Mouse (Mus musculus) layer of hippocampus, adult 18-20 months (tissue): ENCODE measurements around the gene Nphs2. TPM values are rescaled to one million over a fixed set of nuclear protein-coding genes. Genes with fewer than 3 reads are reported as not detected.
A peak's percentile ranks its signal among the peaks of the same experiment; 100 is the strongest.
"Not testable (repeated sequence)": the region's sequence is repeated elsewhere in the genome, so short reads cannot be mapped to it uniquely, and the experiment has no call there.

Experiments used
- DNase-seq, 2 experiments: peaks; one replicate each; pipeline ENCODE4 v3.0.0; 2022; ENCODE audit warnings: low spot score in 2 of 2
- long read RNA-seq: library from polyadenylated mRNA; stranded (forward); transcript quantifications from one replicate; pipeline ENCODE4 v2.0.0, GENCODE M21; 2021
- total RNA-seq, 2 experiments: library from RNA; stranded (reverse); gene quantifications; 2 replicates each; pipeline ENCODE4 v1.2.3; 2021

Gene Nphs2
- under 1 TPM in 1 of 2 experiments, not detected in 1; 0.13 TPM for total RNA-seq
- long read RNA-seq, result 0 reads

DNA sequence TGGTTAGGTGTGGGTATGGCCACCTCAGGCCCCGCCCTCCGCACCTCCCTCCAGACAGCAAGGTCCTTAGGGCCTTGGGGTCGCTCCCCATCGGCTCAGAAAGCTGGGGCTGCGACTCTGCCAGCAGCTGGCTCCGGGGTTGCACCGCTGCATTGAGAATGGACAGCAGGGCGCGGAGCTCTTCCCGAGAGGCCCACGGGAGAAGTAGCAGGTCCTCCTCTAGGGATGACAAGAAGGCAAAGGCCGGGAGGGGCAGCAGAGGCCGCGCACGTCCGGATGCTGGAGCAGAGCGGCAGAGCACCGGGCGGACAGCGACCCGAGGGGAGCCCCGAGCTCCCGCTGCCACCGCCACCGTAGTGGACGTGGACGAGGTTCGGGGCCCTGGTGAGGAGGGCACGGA, at the start of gene Nphs2:
TSS of gene Nphs2 (plus strand) at position 98 of the 400 bp plus-strand sequence.
- DNase-seq, result no peak

DNA sequence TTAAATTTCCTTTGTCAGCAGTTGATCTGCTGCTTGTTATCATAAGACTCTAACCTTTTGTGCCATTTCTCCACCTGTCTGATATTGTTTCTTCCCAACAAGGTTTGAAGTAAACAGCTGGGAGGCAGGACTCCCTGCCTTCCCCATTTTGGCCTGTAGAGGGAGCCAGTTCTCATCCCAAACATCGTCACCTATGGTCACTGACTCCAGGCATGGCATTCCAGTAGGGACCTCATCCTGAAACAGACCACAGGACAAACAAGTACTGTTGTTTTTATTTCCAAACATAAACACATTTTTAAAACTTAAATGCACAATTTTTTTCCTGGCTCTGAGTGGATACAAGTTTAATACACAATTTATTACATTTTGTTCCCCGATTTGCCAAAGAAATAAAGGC, 47.2 kb upstream of the Nphs2 start:
- peak in 1 of 2 experiments; percentile 73 for DNase-seq

DNA sequence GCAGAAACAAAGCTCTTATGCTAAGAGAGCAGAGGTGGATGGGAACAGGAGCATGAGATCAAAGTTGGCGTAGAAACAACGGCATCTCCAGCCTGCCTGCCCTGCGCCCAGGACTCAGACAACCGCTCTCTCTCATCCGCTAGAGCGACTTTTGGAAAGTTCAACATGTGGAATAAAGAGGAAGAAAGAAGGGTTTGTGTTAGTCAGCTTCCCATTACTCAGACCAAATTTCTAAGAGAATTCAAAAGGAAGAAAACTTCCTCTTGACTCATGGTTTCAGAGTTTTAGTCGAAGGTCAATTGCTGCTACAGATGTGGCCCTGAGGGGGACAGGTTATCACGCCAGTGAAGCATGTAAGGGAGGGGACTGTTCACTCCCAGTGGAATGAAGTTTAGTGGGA, 46.6 kb upstream of the Nphs2 start:
- DNase-seq, result no peak

DNA sequence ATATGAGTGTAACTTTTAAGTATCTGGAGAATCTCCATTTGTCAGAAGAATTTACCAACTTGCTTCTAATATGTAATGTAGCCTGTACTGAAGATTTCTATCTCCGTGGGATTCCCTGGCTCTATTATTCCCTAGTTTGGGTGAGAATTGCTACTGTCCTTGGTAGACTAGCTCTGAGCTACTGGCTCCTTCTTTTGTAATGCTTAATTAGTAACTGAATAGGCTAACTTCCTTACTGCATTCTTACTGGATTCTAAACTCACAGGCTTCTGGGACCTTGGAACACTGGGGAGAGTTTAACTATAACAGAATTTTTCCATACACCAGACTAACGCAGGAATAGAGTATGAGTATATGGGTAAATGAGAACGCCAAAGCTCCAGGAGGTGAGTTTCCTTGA, 42.0 kb upstream of the Nphs2 start:
- DNase-seq, result not testable (repeated sequence)

DNA sequence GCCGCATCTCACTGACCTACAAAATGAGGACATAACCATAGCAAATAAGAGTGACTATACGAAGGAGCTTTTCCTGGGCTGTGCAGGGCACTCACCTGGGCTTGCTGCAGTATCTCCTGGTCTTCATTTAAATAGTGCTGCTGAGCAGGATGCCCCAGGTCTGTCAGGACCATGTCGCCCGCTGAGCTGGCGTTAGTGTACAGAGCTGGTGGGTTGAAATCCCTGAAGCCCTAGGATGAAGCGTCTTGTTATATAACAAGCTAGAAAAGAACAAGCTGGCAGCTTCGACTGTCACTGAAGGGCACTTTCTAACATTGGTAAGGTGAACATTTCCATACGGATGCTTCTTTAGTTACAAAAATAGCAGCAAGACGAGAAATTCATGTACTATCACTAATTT, 40.1 kb upstream of the Nphs2 start:
- DNase-seq, result peak in 1 of 2 experiments; percentile 17

DNA sequence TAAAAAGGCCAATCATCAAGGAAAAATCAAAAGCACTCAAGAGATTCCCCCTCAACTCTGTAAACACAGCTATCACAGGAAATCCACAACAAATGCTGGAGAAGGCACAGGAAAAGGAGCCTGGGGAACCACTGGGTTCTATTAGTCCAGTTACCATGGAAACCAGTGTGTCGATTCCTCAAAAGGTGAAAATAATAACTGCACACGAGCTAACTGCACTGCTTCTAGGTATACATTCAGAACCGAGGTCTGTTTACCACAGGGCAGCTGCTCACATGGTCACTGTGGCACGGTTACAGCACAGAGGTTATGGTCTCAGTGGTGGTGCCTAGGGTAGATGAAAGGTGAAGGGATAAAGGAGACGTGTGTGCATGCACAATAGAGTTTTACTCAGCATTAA, 38.9 kb upstream of the Nphs2 start:
- no peak for DNase-seq

DNA sequence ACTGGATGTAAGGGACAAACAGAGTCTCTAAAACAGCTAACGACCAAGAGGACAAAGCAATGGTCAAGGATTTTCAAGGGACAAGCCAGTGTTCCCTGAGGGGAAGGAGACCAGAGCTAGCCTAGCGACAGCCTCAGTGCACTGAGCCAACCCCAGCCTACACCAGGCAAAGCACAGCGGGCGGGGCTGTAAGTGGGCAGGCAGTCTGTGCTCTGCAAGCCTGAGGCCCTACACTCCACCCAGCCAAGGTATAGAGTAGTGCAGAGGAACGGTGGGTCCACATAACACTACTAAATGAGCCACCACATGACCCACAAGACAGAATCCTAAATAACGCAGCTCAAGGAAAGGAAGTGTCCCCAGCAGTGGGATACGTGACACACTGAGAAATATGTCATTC, 36.9 kb upstream of the Nphs2 start:
- DNase-seq, result no peak

DNA sequence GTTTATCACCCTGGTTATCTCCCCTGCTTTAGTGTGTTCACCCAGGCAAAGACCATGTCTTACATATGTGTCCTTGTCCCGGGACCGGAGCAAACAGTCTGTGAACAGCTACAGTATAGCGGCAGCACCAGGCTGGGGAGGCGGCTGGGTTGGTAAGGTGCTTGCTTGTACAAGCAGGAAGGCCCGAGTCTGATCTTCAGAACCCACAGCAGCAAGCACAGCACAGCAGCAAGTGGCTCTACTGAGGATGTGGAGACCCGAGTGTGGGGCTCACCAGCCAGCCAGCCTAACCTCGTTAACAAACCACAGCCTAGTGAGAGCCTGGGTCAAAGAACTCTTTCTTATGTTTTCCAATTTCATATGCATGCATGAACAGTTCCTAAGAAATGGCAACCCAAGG, 30.4 kb upstream of the Nphs2 start:
- DNase-seq, result no peak

DNA sequence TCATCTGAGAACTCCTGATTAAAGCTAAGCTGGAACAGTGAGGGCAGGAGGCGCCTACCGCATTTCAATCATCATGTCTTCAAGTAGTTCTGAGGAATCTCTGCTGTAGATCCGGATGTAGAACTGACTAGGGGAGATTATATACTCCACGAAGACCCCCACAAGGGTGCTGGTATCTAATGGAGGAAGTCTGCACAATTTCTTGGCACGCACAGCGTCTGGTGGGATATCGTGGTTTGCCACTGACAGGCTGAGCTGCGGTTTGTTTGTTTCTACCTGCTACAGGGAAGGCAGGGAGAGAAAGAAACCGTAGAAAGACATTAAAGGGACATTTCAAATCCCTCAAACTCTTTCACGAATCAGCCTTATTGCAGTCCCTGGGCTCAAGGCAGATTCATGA, 26.3 kb upstream of the Nphs2 start:
- no peak for DNase-seq

DNA sequence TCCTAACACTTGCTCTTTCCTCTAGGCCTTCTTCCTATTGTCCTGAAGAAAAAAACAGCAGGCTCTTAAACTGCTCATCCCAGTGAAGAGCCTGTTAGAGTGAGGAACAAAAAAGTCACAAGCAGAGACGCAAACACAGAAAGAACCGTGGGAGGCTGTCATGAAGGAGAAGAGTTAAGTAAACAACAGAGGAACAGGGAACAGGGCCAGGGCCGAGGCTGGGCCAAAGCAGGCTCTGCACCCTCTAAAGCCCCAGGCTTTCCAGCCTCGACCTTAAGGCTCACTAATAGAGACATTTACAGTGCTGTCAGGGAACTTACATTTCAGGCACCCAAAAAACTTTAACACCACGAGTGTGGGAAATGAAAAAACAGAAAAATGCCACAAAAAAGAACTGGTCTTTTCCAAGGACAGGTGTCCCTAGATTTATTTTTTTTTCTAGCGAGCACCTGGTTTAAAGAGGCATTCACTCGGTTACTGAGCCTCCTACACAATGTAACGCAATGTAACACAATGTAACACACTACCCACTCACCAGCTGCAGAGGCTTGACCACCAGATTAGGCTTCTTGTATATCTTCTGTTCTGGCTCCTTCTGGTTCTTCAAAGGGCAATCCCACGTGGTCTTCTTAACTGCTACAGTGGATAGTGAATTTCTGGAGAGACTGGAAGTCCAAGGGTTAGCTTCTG, 25.5 kb upstream of the Nphs2 start:
- peak in 1 of 2 experiments; percentile 74 for DNase-seq

DNA sequence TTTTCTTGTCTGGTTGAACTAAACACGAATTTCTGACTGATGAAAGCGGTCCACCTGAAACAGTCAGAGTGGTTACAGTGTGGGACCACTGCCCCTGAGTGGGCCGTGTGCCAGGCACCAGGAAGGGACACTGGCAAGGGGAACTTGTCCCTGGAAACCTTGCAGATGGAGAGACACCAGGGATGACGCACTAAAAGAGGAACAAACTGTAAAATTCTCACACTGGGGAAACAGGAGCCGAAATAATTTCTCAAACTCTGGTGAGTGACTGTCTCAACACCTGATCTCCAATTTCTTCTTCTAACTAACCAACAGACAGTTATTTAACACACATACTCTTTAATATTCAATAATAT, 25.0 kb upstream of the Nphs2 start:
- peak in 1 of 2 experiments; percentile 20 for DNase-seq

DNA sequence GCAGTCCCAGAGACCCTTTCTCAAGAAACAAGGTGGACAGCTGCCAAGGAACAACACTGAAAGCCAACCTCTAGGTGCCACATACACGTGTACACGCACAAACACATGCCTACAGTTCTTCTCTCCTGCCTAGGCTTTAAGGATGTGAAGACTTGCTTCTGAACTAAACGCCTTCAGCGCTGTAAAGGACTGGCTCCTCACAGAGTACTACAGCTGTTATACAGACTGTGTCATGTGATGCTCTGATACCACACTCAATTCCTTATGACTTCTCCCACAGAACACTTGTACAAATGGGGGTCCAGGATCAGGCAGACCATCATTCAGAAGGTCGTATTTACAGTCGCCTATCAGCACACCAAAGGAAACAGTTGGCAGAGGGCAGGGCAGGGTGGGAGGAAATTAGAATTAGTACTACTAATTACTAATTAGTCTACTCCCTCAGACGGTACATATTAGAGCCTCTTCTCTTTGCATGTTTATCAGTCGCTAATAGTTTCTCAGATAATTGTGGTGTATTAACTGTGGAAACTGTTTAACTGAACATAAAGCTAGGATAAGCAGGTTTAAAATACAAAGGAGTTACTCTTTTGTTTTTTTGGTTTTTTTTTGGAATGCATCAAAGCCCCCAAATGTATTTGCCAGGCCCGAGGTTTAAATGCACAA, 21.8 kb upstream of the Nphs2 start:
- no peak for DNase-seq

DNA sequence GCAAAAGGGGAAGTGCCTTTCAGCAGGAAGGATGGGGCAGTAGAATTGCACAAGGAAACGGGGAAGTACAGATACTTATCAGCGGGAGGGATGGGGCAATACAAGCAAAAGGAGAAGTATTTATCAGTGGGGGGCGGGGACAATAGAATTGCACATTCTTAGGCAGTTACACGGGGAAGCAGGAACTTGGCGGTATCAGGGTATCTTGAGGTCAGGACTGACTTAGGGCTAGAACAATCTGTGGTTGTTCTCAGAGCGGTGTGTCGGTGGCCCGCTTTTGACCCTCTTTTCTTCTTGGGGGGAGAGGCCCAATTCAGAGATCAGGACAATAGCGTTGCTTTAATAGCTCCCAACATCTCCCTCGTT, 21.3 kb upstream of the Nphs2 start:
- not testable (repeated sequence) for DNase-seq

DNA sequence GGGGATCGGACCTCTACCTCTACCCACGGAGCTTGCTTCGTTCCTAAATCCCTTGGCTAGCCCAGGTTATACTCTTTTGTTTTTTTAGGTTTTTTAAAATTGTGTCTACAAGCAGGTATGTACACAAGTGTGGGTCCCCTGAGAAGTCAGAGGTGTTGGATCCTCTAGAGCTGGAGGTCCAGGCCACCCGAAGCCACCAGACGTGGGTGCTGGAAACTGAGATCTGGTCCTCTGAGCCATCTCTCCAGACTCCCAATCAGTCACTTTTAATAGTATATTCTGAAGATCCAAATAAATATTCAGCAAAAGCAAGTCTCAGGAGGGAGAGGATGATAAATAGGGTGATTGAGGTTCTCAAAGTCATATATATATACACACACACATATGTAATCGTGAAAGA, 20.5 kb upstream of the Nphs2 start:
- no peak for DNase-seq

DNA sequence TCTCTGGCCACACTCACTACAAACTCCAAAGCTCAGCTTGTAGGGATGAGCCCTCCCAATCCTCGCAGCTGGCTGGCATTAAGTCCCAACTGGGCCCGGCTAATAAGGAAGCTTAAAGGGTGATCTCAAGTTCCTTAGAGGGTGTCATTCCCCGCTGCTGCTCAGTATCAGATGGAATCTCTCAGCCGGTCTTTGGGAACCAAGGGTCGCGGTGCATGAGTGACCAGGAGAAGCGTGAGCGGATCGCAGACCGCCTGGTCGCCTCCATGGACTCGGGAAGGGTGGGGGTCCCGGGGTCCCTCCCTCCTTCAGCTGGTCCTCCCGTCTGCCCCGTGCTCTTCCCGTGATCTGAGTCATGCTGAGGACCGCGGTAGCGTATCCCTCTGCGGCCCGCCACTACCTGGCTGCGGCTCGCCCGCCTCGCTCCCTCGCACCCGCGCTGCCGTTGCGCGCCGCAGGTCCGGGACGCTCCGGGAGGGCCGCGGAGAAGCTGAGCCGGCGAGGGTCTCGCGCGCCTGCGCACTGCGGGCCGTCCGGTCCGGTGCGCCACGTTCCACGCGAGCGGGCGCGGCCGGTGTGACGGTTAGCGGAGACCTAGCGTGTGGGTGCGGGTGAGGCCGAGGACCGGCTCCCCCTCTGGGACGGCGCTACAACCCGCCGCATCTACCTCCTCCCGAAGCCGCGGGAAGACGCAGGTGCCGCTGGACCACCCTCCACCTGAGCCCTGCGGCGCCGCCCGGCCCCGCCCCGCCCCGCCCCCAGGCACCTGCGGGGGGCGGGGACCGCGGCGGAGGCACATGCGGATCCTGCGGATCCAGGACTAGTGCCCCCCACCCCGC, 7.4 kb upstream of the Nphs2 start, which contains the start of gene Tdrd5:
TSS of gene Tdrd5 (minus strand) at position 754 of the 839 bp plus-strand sequence.
- peak; percentile 30 to 63 for DNase-seq

DNA sequence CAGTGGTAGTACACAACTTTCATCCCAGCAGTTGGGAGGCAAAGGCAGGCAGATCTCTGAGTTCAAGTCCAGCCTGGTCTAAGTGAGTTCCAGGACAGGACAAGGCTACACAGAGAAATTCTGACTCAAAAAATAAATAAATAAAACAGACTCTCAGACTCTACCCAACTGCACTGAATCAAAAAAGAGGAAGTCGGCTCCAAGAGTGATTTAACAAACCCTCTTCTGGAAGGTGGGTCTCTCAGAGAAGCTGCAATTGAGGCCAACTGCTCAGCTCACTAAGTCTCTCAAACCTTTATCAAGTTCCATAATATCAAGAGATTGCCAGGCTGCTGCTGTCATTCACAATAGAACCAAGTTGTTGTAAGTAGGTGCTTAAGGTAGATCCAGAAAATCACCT, 1.9 kb upstream of the Nphs2 start:
- DNase-seq, result no peak

DNA sequence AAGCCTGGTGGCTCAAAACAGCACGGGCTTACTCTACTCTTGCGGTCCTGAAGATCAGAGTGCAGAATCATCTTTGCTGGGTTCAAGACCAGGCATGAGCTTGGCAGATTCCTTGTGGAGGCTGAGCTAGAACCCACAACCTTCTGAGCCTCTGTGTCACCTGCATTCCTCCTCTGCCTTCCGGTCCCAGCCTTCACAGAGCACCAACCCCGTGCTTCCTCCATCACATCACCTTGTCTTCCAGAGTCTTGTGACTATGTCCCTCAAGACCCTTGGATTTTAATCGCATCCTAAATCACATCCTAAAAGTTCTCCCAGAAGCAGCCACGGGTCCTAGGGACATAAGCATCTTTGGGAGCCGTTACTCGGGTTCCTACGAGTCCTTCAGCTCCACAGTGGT, 12.6 kb downstream of the Nphs2 start:
- DNase-seq, result no peak

DNA sequence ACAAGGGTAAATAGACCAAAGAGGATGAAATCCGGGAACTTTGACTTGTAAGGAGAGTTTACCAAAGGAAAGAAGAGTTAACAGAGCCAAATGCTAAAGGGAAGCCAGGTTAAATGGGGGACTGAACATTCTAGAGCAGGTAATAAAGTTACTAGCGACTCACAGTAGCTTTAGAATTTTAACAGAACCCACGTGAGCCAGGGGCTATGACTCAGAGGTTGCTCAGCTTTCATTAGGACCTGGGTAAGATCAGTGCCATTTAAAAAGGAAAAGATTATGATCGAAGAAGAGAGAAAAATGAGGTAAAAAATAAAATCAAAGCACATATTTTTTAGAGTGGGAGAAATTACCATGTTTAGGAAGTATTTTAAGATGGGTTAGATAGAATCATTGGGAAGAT, 30.3 kb downstream of the Nphs2 start:
- DNase-seq, result no peak

DNA sequence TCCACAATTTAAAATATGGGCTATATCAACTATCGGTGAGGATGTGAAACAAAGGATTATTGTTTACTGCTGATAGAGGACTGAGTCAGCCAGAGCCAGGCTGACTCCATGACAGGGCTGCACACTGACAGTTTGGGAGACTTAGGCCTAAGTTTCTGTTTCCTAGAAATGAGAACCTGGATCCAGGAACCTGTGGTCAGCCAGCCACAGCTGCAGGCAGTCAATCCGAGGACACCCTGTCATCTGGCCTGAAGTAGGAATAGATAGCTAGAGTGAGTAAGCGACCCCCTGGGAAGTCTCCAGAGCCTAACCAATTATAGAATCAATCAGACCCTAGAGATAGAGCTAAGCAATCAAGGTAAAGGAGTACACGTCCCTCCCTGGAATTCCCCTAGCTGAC, 33.9 kb downstream of the Nphs2 start:
- no peak for DNase-seq

DNA sequence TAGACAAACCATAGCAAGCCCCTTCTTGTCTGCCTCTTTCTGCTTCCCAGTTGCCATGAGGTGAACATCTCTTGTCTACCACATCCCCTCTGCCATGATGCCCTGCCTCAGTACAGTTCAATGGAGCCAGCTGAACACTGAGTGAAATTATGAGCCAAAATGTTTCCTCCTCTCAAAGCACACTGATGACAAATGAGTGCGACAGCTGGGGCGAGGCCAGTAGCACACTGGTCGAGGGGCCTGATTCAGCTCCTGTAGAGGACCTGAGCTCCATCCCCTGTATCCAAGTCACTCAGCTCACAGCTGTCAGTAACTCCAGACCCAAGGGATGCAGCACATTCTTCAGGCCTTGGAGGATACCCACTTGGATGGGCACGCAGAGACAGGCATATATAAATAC, 35.1 kb downstream of the Nphs2 start:
- DNase-seq, result no peak

DNA sequence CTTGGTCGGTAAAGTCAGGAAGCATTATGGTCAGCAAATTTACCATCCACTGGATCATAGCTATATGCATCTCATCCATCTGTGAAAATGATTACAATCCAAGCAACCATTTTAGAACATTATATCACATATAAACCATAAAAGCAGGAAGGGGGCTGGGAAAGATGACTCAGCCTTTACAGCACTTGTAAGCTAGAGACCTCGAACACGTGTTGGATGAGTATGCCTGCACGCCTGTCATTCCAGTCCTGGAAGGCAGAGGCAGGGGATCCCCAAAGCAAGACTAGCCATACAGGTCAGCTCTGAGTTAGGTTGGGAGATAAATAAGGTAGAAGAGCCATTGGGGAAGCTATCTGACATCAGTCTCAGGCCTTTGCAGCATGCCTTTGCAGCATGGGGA, 38.5 kb downstream of the Nphs2 start:
- no peak for DNase-seq

DNA sequence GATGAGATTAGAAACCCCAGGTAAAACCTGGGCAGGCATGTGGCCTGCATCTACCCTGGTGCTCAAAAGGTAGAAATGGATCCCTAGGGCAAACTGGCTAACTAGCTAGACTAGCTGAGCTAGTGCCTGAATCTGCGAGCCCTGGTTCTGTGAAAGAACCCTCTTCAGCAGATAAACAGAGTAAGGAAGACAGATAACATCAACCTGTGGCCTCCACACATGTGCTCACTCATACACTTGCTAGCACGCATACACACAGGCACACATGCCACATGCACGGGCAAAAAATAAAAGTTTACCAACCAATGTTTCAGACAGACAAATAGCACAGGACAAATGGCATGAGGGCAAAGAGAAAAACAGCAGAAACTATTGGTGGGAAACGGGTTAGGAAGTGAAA, 39.9 kb downstream of the Nphs2 start:
- no peak for DNase-seq
